Mouse (Mus musculus): ENCODE measurements at regions not wholly inside any gene's neighbourhood (a gene's known extent, or its start where the extent isn't known, plus 50 kb on each side); places are given as distances from the start of the nearest gene placed in this dataset.

DNA sequence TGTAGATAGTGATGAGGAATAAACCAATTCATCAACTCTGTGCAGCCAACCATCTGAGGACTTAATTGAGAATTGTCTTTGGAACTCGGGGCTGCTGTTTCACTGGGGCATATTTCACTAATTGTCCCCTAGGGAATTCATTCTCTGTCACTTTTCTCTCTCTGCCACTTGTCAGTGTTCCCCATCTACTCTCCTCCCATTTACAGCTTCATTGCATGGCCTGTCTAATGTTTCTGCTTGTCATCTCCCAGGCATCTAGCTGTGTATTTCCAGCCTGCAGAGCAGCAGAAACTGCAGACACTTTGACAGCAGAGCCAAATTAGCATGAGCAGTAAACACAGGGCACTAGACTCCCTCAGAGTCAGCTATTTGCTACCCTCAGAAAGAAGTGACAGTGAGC is 1105.2 kb downstream of the Ntrk3 start:
- Histone ChIP-seq H3K27me3 (ENCODE audit: poor library complexity, severe bottlenecking) (no peaks in the 10 kb centered on the region), H3K4me1 (peaks cover 9% of the 10 kb centered on the region; the same call in 1 of the 2 replicates), H3K27ac (no peak overlapping the region), H3K36me3 (replicated peaks) (no peaks in the 10 kb centered on the region), H3K9me3 (no peaks in the 10 kb centered on the region), H3K4me3 (no peak overlapping the region)
- whole genome bisulfite sequencing = 47% methylated on average over 1 of the region's 1 CpGs
- no peak for DNase-seq (ENCODE audit: extremely low spot score, low spot score)

DNA sequence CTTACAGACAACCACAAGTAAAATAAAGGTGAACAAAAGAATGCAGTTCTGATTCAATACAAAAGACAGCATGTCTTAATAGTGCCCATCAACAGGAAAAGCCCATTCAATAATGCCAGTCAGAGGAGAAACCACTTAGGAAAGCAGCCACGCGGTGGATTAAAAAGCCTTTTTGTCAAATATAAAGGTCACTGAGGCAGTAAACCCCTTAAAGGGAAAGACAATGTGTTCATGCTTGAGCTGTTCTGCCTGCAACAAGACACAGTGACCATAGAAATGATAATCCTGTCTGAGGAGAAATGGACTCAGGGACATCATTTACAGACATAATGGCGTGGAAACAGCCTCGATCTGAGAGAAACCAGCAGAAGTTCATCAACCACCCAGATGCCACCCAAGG is 1114.3 kb downstream of the Ntrk3 start:
- Histone ChIP-seq H3K4me1 (peaks cover 14% of the 10 kb centered on the region), H3K9me3 (no peaks in the 10 kb centered on the region), H3K27ac (no peak overlapping the region), H3K27me3 (ENCODE audit: poor library complexity, severe bottlenecking) (0 out of 2 replicates have a peak, but pooled peaks cover 4% of the 10 kb centered on the region), H3K36me3 (replicated peaks) (no peaks in the 10 kb centered on the region), H3K4me3 (no peak overlapping the region)
- WGBS = 30% methylated on average over 4 of the region's 4 CpGs
- DNase-seq (ENCODE audit: extremely low spot score, low spot score) = no peak

DNA sequence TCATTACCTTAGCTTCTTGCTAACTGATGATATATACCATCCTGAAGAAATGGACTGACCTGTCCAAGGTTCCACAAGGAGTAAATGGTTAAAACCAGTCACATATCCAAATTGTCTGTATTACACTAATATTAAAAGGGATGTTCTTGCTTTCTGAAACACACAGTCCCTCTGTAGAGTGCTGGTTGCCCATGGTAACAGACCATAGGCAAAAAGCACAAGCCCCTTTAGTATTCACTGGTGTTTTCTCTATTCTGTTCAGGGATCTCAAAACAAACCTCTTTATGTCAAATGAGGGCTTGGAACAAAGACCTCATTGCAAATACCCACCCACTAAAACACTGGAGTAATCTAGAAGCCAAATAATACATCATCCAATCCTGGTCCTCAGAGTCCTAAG is 1114.9 kb downstream of the Ntrk3 start:
- Histone ChIP-seq H3K4me3 (no peak overlapping the region), H3K27ac (no peak overlapping the region), H3K36me3 (replicated peaks) (no peaks in the 10 kb centered on the region), H3K9me3 (no peaks in the 10 kb centered on the region), H3K27me3 (ENCODE audit: poor library complexity, severe bottlenecking) (0 out of 2 replicates have a peak, but pooled peaks cover 4% of the 10 kb centered on the region), H3K4me1 (peaks cover 14% of the 10 kb centered on the region)
- no peak for DNase-seq (ENCODE audit: extremely low spot score, low spot score)

DNA sequence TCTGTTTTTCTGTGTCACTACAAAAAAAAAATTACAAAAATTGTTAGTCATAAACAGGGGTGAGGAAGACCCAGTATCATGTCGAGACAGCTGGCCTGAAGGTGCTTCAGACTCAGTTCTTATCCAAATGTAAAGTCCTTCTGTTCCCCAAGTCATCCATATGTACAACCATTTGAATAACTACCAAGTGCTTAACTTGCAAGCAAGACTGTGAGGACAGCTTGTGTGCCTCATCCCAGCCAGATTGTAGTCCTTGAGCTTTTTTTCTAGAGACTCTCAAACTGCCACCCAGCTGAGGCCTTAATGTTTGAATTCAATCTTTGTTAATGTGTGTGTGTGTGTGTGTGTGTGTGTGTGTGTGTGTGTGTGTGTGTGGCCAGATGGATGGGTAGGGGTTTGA is 1164.9 kb downstream of the Ntrk3 start:
- 91% methylated on average over 1 of the region's 1 CpGs for WGBS
- no peaks in the 10 kb centered on the region for H3K36me3 ChIP-seq (replicated peaks)
- H3K27ac ChIP-seq = no peak overlapping the region
- no peaks in the 10 kb centered on the region for H3K27me3 ChIP-seq (ENCODE audit: poor library complexity, severe bottlenecking)
- H3K4me3 ChIP-seq = no peak overlapping the region
- no peak for DNase-seq (ENCODE audit: extremely low spot score, low spot score)
- no peaks in the 10 kb centered on the region for H3K9me3 ChIP-seq
- H3K4me1 ChIP-seq = no peaks in the 10 kb centered on the region

DNA sequence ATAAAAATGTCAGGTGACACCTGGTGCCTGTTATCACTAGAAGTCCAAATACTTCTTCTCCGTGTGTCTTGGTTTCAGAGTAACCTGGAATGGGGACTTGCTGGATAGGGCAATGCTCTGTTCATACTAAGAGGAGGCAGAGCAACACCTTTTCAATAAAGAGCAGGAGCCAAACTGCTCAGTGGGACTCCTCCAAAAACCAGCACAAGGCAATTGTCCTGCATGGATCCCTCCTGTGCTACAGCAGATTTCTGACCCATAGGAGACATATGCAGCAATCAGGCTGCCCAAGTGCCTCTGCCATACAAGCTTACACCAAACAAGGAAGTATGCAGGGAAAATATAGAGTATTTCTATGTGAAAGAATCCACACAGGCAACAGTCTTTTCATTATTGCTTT is 1178.7 kb downstream of the Ntrk3 start:
- no peak for DNase-seq (ENCODE audit: extremely low spot score, low spot score)
- WGBS = 90% methylated on average over 1 of the region's 1 CpGs

DNA sequence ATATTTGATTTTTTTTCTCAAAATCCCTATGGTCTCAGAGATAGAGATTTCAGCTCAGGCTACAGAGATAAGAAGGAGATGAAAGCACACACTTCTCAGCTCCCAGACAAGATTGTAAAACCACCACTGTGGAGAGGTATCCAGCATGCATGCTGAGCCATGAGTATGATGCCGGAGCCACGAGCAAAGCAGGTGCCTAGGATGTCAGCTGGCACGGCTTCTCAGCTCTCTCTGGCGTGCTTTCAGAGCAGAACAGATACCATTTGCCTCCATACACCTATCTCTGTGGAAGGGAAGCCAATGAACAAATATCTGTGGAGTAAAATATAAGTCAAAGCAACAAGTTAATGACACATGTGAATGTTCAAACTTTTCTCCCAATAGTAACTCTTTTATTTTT is 1179.3 kb downstream of the Ntrk3 start:
- H3K9me3 ChIP-seq = no peaks in the 10 kb centered on the region
- no peak overlapping the region for H3K27ac ChIP-seq
- H3K27me3 ChIP-seq (ENCODE audit: poor library complexity, severe bottlenecking) = no peaks in the 10 kb centered on the region
- no peak overlapping the region for H3K4me3 ChIP-seq
- no peaks in the 10 kb centered on the region for H3K36me3 ChIP-seq (replicated peaks)
- no peaks in the 10 kb centered on the region for H3K4me1 ChIP-seq
- DNase-seq (ENCODE audit: extremely low spot score, low spot score) = no peak
- 83% methylated on average over 4 of the region's 4 CpGs for WGBS

More for the DNA sequence above, 1178.7 kb downstream of the Ntrk3 start:
- no peaks in the 10 kb centered on the region for H3K27me3 ChIP-seq (ENCODE audit: poor library complexity, severe bottlenecking)
- H3K27ac ChIP-seq = no peak overlapping the region
- H3K4me3 ChIP-seq = no peak overlapping the region
- H3K4me1 ChIP-seq = no peaks in the 10 kb centered on the region
- no peaks in the 10 kb centered on the region for H3K36me3 ChIP-seq (replicated peaks)
- H3K9me3 ChIP-seq = no peaks in the 10 kb centered on the region

DNA sequence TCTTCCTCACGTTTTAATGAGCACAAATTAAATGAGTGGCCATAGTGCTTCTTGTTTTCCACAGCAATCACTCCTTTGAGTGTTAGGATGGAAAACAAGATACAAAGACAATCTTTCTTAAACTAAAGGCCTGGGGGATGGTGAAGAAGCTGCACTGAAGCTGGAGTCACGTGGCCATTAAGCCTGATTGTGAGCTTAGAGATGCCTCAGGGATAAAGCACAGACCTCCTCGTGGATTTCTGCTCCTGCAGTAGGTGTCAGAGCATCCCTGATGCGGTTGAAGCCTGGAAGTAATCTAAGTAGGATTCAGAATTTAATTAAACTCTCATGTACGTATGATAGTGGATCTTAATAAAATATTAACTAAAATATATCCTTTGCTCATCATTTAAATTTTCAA is 1200.9 kb downstream of the Ntrk3 start:
- Histone ChIP-seq H3K36me3 (replicated peaks) (no peaks in the 10 kb centered on the region), H3K4me3 (no peak overlapping the region), H3K4me1 (peaks cover 5% of the 10 kb centered on the region), H3K9me3 (no peaks in the 10 kb centered on the region), H3K27me3 (ENCODE audit: poor library complexity, severe bottlenecking) (no peaks in the 10 kb centered on the region), H3K27ac (no peak overlapping the region)
- 37% methylated on average over 5 of the region's 5 CpGs for WGBS
- no peak for DNase-seq (ENCODE audit: extremely low spot score, low spot score)

DNA sequence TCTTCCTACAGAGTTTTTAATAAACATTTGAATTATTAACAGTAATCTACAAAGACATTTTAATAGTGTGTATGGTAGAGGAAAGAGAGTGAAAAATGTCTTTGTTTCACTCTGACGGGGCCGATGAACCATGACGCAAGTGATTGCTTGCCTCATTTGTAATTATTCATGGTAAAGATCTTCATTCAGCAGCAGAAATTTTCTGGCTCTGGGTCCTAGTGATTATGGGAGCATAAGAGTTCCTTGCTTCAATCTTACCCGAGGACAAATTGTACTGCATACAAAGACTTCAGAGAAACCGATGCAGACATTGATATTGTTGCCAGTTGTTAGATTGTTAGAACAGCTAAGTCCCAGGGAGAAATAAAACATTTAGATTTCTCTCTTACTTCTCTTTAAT is 1209.9 kb downstream of the Ntrk3 start:
- no peaks in the 10 kb centered on the region for H3K27me3 ChIP-seq (ENCODE audit: poor library complexity, severe bottlenecking)
- H3K36me3 ChIP-seq (replicated peaks) = no peaks in the 10 kb centered on the region
- no peak overlapping the region for H3K4me3 ChIP-seq
- 82% methylated on average over 5 of the region's 5 CpGs for WGBS
- no peaks in the 10 kb centered on the region for H3K4me1 ChIP-seq
- H3K9me3 ChIP-seq = no peaks in the 10 kb centered on the region
- no peak overlapping the region for H3K27ac ChIP-seq
- no peak for DNase-seq (ENCODE audit: extremely low spot score, low spot score)

DNA sequence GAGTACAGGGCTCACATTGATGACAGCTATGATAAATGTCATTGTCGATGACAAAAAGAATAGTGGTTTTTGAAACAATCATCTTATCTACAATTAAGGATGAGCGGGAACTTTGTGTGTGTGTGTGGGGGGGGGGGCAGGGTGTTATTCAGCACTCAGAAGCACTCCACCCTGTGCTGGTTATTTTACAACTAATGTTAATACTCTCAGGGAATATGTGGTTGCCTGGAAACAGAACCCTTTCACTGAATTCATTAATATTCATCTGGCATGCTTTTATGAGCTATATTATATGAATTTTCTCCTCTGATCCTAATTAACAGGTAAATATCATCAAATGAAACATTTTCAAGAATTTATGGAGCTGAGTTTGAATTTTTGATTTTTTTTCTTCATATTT is 1228.2 kb downstream of the Ntrk3 start:
- DNase-seq (ENCODE audit: extremely low spot score, low spot score) = no peak
- Histone ChIP-seq H3K4me1 (no peaks in the 10 kb centered on the region), H3K9me3 (no peaks in the 10 kb centered on the region), H3K4me3 (no peak overlapping the region), H3K27me3 (ENCODE audit: poor library complexity, severe bottlenecking) (no peaks in the 10 kb centered on the region), H3K27ac (no peak overlapping the region), H3K36me3 (replicated peaks) (no peaks in the 10 kb centered on the region)
- 89% methylated on average over 2 of the region's 2 CpGs for WGBS

DNA sequence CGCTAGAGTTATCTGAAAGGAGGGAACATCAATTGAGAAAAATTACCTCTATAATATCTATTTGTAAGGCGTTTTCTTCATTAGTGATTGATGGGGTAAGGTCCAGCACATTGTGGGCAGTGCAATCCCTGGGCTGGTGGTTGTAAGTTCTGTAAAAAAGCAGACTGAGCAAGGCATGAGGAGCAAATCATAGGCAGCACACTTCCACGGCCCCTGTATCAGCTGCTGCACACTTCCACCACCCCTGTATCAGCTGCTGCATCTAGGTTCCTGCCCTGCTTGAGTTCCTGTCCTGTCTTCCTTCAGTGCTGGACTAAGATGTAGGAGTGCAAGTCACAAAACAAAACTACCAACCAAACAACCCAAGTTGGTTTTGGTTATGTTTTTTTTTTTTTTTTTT is 1230.2 kb downstream of the Ntrk3 start:
- H3K27ac ChIP-seq = no peak overlapping the region
- H3K36me3 ChIP-seq (replicated peaks) = no peaks in the 10 kb centered on the region
- no peaks in the 10 kb centered on the region for H3K9me3 ChIP-seq
- no peak overlapping the region for H3K4me3 ChIP-seq
- H3K27me3 ChIP-seq (ENCODE audit: poor library complexity, severe bottlenecking) = no peaks in the 10 kb centered on the region
- DNase-seq (ENCODE audit: extremely low spot score, low spot score) = no peak
- no peaks in the 10 kb centered on the region for H3K4me1 ChIP-seq
- 84% methylated on average over 3 of the region's 3 CpGs for WGBS

DNA sequence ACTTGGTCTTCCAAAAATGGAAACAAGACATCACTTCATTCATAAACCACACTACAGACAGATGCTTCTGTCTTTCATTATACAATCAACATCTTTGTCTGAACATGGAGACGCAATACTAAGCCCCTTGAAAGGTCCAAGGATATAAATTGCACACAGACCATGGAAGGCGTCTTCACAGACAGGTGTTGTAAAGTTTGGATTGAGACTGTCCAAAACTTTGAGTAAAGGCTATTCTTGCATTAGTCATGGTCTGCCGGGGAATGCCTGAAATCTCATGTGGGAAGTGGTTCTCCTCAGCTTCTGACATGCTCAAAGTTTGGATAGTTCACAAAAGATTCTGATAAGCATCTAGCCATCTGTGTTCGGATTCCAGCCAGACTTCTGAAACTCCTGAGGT is 1235.2 kb downstream of the Ntrk3 start:
- no peaks in the 10 kb centered on the region for H3K4me1 ChIP-seq
- H3K27ac ChIP-seq = no peak overlapping the region

DNA sequence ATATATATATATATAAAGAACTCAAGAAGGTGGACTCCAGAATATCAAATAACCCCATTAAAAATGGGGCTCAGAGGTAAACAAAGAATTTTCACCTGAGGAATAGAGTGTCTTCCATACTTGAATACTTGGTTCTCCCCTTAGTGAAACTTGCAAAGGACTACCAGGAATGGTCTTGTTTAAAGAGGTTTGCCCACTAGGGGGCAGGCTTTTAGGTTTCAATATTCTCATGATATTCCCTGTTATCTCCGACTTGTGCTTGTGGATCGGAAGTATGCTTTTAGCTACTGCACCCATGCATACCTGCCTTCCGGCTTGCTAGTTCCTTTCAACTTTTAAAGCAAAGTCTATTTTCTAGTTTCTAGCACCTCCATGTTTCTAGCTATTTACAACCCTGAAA is 1242.7 kb downstream of the Ntrk3 start:
- Histone ChIP-seq H3K27ac (no peak overlapping the region), H3K36me3 (replicated peaks) (no peaks in the 10 kb centered on the region), H3K9me3 (no peaks in the 10 kb centered on the region), H3K4me1 (no peaks in the 10 kb centered on the region), H3K27me3 (ENCODE audit: poor library complexity, severe bottlenecking) (no peaks in the 10 kb centered on the region), H3K4me3 (no peak overlapping the region)
- DNase-seq (ENCODE audit: extremely low spot score, low spot score) = no peak
- 86% methylated on average over 3 of the region's 3 CpGs for WGBS

More for the DNA sequence above, 1235.2 kb downstream of the Ntrk3 start:
- Histone ChIP-seq H3K4me3 (no peak overlapping the region), H3K9me3 (no peaks in the 10 kb centered on the region), H3K36me3 (replicated peaks) (no peaks in the 10 kb centered on the region), H3K27me3 (ENCODE audit: poor library complexity, severe bottlenecking) (no peaks in the 10 kb centered on the region)
- DNase-seq (ENCODE audit: extremely low spot score, low spot score) = no peak
- 90% methylated on average over 4 of the region's 4 CpGs for WGBS

DNA sequence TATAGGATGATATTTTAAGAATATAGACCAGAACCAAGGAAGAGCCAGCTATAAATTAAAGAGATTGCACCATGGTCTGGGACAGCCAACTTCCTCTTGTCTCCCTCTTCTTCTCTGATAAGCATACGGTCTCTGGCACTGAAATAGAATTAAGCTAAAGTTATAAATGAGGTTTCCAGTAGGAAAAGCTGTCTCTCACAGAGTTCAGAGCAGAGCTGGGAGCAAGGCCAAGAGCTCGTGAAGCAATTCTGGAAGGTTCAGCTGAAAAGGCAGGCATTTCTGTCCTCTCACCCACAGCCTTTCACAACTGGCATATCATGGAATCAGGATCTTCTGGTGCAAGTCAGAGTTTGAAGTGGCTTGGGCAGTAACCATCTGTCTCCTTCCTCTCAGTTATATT is 1247.8 kb downstream of the Agbl1 start:
- no peaks in the 10 kb centered on the region for H3K36me3 ChIP-seq (replicated peaks)
- H3K9me3 ChIP-seq = no peaks in the 10 kb centered on the region
- 86% methylated on average over 2 of the region's 2 CpGs for WGBS
- no peak overlapping the region for H3K27ac ChIP-seq
- DNase-seq (ENCODE audit: extremely low spot score, low spot score) = no peak
- H3K27me3 ChIP-seq (ENCODE audit: poor library complexity, severe bottlenecking) = no peaks in the 10 kb centered on the region
- no peaks in the 10 kb centered on the region for H3K4me1 ChIP-seq
- H3K4me3 ChIP-seq = no peak overlapping the region

DNA sequence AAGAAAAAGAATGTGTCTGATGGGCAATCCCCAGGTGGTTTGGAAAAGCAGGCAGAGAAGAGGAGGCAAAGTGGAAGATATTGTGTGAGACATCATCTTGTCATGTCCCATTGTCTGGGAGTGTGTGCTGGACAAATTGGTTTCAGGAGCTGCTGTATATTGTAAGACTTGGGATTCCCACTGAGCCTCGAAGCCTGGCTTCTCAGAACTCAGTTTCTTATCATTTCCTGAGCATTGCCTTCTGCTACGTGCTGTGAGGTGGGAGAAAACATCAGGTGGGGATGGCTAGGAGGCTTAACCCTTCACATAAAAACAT is 1216.3 kb downstream of the Agbl1 start:
- DNase-seq (ENCODE audit: extremely low spot score, low spot score) = no peak
- Histone ChIP-seq H3K27me3 (ENCODE audit: poor library complexity, severe bottlenecking) (no peaks in the 10 kb centered on the region), H3K4me1 (peaks cover 9% of the 10 kb centered on the region; the same call in 1 of the 2 replicates), H3K27ac (0 out of 2 replicates have a peak overlapping the region, but pooled peaks have one; percentile 35), H3K4me3 (no peak overlapping the region), H3K9me3 (no peaks in the 10 kb centered on the region), H3K36me3 (replicated peaks) (no peaks in the 10 kb centered on the region)
- WGBS = 53% methylated on average over 2 of the region's 2 CpGs
